9 mouse cellular contexts compared by ENCODE assay signal in genomic region chr4:97868307-97868937, GRCm38 (mm10).
DNase-seq lines count a peak whose midpoint lies in the region; ATAC-seq lines count a peak whose summit lies in the region.
"Had no signal": no experiment of that assay in that cellular context is flagged by ENCODE, and none has a peak within 500 bp of the region (broad histone marks: within the 10 kb centered on the region; RNA-seq: fewer than 3 reads in every experiment).

No protein-coding gene starts in this region.

- peak; percentile 20; the same call in 1 of the 2 replicates for ATAC-seq in intestine, embryonic 14.5 days (replicated peaks; ENCODE audit: low FRiP score, low TSS enrichment, low read depth)
- ATAC-seq in limb, embryonic 12.5 days (ENCODE audit: insufficient number of reproducible peaks, insufficient read depth, low FRiP score, low TSS enrichment, low read depth): no peak

- H3K4me2 ChIP-seq in intestine, embryonic 14.5 days (ENCODE audit: low read length): peak overlapping the region; percentile 51
- H3K4me2 ChIP-seq in limb, embryonic 12.5 days: peak overlapping the region; percentile 37

- intact Hi-C loops in gastrocnemius, postnatal 14 days (cut with DNase I; ENCODE audit: low total_unique reads): loop anchor here (10.0 kb wide), 1 partner anchor 94 kb away; the partner anchor contains the start of genes E130114P18Rik and Nfia

- WGBS in intestine, embryonic 14.5 days: 35% methylated on average over 10 of the region's 10 CpGs
- 73% methylated on average over 10 of the region's 10 CpGs for WGBS in limb, embryonic 12.5 days

- DNase-seq in adrenal gland, adult 2 months: peak; percentile 61
- DNase-seq in adrenal gland, postnatal 4 days (ENCODE audit: low spot score in 2 of 2): no peak
- peak; percentile 67 for DNase-seq in adrenal gland, postnatal 10 days
- peak; percentile 36 for DNase-seq in gastrocnemius, postnatal 14 days
- peak; percentile 61 for DNase-seq in intestine, embryonic 14.5 days (ENCODE audit: low spot score)
- peak; percentile 47 for DNase-seq in ovary, adult 18-20 months (ENCODE audit: low spot score)
- DNase-seq in natural killer cell, adult 2 months (ENCODE audit: low spot score in 2 of 2): no peak

- H3K27me3 ChIP-seq in intestine, embryonic 14.5 days (replicated peaks; ENCODE audit: control insufficient read depth, insufficient read depth, low read length): no peaks in the 10 kb centered on the region
- no peaks in the 10 kb centered on the region for H3K27me3 ChIP-seq in limb, embryonic 12.5 days

- H3K27ac ChIP-seq in intestine, embryonic 14.5 days (ENCODE audit: low read depth): peak overlapping the region; percentile 89
- H3K27ac ChIP-seq in limb, embryonic 12.5 days: peak overlapping the region; percentile 88
- H3K27ac ChIP-seq: macrophage had no signal

- peaks cover 27% of the 10 kb centered on the region for H3K4me1 ChIP-seq in intestine, embryonic 14.5 days (replicated peaks; ENCODE audit: control insufficient read depth, insufficient read depth, low read length)
- H3K4me1 ChIP-seq in limb, embryonic 12.5 days (replicated peaks): peaks cover 34% of the 10 kb centered on the region

- H3K9ac ChIP-seq in intestine, embryonic 14.5 days (ENCODE audit: low read length): no peak overlapping the region; the same call in 1 of the 2 replicates
- no peak overlapping the region for H3K9ac ChIP-seq in limb, embryonic 12.5 days (replicated peaks)

- H3K4me3 ChIP-seq in intestine, embryonic 14.5 days (ENCODE audit: low read depth, low read length): peak overlapping the region; percentile 15
- H3K4me3 ChIP-seq in limb, embryonic 12.5 days (replicated peaks): no peak overlapping the region

- no peaks in the 10 kb centered on the region for H3K36me3 ChIP-seq in intestine, embryonic 14.5 days (ENCODE audit: control insufficient read depth, insufficient read depth, low read length)
- H3K36me3 ChIP-seq in limb, embryonic 12.5 days: no peaks in the 10 kb centered on the region

- H3K9me3 ChIP-seq in intestine, embryonic 14.5 days (ENCODE audit: control insufficient read depth, low read length): no peaks in the 10 kb centered on the region
- no peaks in the 10 kb centered on the region for H3K9me3 ChIP-seq in limb, embryonic 12.5 days

Comparison
In these comparisons a context has a peak if more than half of its experiments do, and no peak if none do; other contexts are left out.
1. DNase-seq: peak in adrenal gland, adult 2 months (single experiment), adrenal gland, postnatal 10 days (single experiment), gastrocnemius, postnatal 14 days (single experiment), intestine, embryonic 14.5 days (single experiment) and ovary, adult 18-20 months (single experiment); none in adrenal gland, postnatal 4 days (0 of 2) and natural killer cell, adult 2 months (0 of 2).